Mouse (Mus musculus) midbrain, embryonic 16.5 days (tissue): ENCODE measurements around the gene Akt1s1. TPM values are rescaled to one million over a fixed set of nuclear protein-coding genes. Genes with fewer than 3 reads are reported as not detected.

Experiments used
- ATAC-seq: fragments of 200-750 bp; cut with Nextera tagmentation; 2 replicates; pipeline ENCODE4 v1.8.0; 2017; ENCODE audit warnings: moderate TSS enrichment
- H3K27ac ChIP-seq: fragments of 300-500 bp; sonication (generic); 2 replicates; pipeline ENCODE4 v1.5.1; 2014; ENCODE audit warnings: mild to moderate bottlenecking, low read length, mixed read lengths
- H3K27me3 ChIP-seq: fragments of 300-500 bp; sonication (generic); 2 replicates; pipeline ENCODE4 v1.6.1; 2014; ENCODE audit warnings: low read depth, low read length, mixed read lengths; ENCODE audit not compliant: control insufficient read depth, insufficient read depth
- H3K36me3 ChIP-seq: fragments of 300-500 bp; sonication (generic); 2 replicates; pipeline ENCODE4 v1.6.1; 2014; ENCODE audit warnings: mild to moderate bottlenecking, low read length, moderate library complexity, mixed read lengths; ENCODE audit not compliant: control insufficient read depth, insufficient read depth
- H3K4me1 ChIP-seq: fragments of 300-500 bp; sonication (generic); 2 replicates; pipeline ENCODE4 v1.6.1; 2014; ENCODE audit warnings: mild to moderate bottlenecking, low read length, mixed read lengths; ENCODE audit not compliant: control insufficient read depth, insufficient read depth
- H3K4me2 ChIP-seq: fragments of 300-500 bp; sonication (generic); 2 replicates; pipeline ENCODE4 v1.6.1; 2014; ENCODE audit warnings: mild to moderate bottlenecking, low read length, mixed read lengths
- H3K4me3 ChIP-seq: fragments of 300-500 bp; sonication (generic); 2 replicates; pipeline ENCODE4 v1.5.1; 2014; ENCODE audit warnings: low read depth, mild to moderate bottlenecking, low read length, moderate library complexity, mixed read lengths
- H3K9ac ChIP-seq: fragments of 300-500 bp; sonication (generic); 2 replicates; pipeline ENCODE4 v1.6.1; 2014; ENCODE audit warnings: low read depth, low read length, mixed read lengths
- H3K9me3 ChIP-seq: fragments of 300-500 bp; sonication (generic); replicated peaks from 2 replicates; pipeline ENCODE4 v1.6.1; 2014; ENCODE audit warnings: mild to moderate bottlenecking, low read length, mixed read lengths; ENCODE audit not compliant: control insufficient read depth, poor library complexity, severe bottlenecking
- WGBS: fragments of 180-500 bp; shearing (Covaris S2); extraction: QIAGEN DNeasy Blood & Tissue Kit; methylation state at CpG from one replicate; pipeline ENCODE4 v1.1.7; 2014; 5-methylcytosine and 5-hydroxymethylcytosine counted together
- polyA plus RNA-seq: library from polyadenylated mRNA; unstranded; fragments of >200 nt; fragmentation: Nextera tagmentation; extraction: Ambion mirVana; gene quantifications from 2 replicates; pipeline ENCODE4 v1.2.1, GENCODE M21; 2015

The Akt1s1 gene
- polyA plus RNA-seq, 1 experiment from 2014 or later: 83.2 TPM

- ATAC-seq: no peak
- H3K9me3 ChIP-seq: no peaks in the 10 kb centered on the region
- 91% methylated on average over 9 of the region's 9 CpGs for WGBS
Measured at GRCm38 (mm10) chr7:44836423-44837053, 12.3 kb upstream of the Akt1s1 start.

DNA sequence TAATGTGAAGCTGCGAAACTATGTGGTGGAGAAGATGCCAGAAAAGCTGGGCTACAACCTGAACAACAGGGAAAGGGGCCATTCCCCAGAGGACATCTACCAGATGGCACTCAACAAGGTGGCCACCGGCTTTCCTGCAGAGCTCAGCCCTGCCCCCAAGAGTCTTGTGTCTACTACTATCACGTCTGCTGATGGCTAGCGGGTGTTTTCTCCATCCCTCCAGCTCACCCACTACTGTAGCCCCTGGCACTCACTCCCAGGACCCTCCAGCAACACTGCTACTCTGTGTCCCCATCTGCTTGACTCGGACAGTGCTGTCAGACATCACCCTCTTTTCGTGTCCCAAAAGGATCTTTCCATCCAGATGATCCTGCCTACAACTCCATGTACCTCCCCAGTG is 10.7 kb upstream of the Akt1s1 start:
- Histone ChIP-seq H3K36me3 (peaks cover 18% of the 10 kb centered on the region), H3K27me3 (peaks cover 8% of the 10 kb centered on the region), H3K4me3 (no peak overlapping the region), H3K4me2 (no peak overlapping the region), H3K27ac (no peak overlapping the region), H3K9ac (no peak overlapping the region), H3K9me3 (no peaks in the 10 kb centered on the region), H3K4me1 (peaks cover 12% of the 10 kb centered on the region)
- WGBS: 81% methylated on average over 6 of the region's 6 CpGs
- no peak for ATAC-seq

More at GRCm38 (mm10) chr7:44836423-44837053, 12.3 kb upstream of the Akt1s1 start:
- H3K9ac ChIP-seq: no peak overlapping the region
- peaks cover 13% of the 10 kb centered on the region; the same call in 1 of the 2 replicates for H3K36me3 ChIP-seq
- no peak overlapping the region for H3K27ac ChIP-seq
- H3K4me2 ChIP-seq: no peak overlapping the region
- H3K4me1 ChIP-seq: peaks cover 12% of the 10 kb centered on the region
- H3K27me3 ChIP-seq: peaks cover 8% of the 10 kb centered on the region
- H3K4me3 ChIP-seq: no peak overlapping the region

DNA sequence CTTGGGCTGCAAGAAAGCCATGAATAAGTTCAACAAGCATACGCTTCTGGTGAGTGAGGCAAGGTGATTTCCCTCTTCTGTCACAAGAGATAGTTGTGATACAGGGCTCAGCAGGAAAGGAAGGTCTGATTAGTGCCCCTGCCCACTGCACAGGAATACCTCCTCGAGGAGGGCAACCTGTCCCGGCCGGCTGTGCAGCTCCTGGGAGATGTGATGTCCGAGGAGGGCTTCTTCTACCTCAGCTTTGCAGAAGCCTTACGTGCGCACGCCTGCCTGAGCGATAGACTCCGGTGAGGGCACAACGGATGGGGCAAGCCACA is 9.7 kb upstream of the Akt1s1 start:
- Histone ChIP-seq H3K4me2 (peak overlapping the region; percentile 64), H3K9me3 (no peaks in the 10 kb centered on the region), H3K27me3 (peaks cover 8% of the 10 kb centered on the region), H3K4me1 (peaks cover 12% of the 10 kb centered on the region), H3K4me3 (peak overlapping the region; percentile 25), H3K36me3 (peaks cover 27% of the 10 kb centered on the region), H3K27ac (no peak overlapping the region), H3K9ac (peak overlapping the region; percentile 58)
- no peak; the same call in 1 of the 2 replicates for ATAC-seq
- 29% methylated on average over 11 of the region's 11 CpGs for WGBS

DNA sequence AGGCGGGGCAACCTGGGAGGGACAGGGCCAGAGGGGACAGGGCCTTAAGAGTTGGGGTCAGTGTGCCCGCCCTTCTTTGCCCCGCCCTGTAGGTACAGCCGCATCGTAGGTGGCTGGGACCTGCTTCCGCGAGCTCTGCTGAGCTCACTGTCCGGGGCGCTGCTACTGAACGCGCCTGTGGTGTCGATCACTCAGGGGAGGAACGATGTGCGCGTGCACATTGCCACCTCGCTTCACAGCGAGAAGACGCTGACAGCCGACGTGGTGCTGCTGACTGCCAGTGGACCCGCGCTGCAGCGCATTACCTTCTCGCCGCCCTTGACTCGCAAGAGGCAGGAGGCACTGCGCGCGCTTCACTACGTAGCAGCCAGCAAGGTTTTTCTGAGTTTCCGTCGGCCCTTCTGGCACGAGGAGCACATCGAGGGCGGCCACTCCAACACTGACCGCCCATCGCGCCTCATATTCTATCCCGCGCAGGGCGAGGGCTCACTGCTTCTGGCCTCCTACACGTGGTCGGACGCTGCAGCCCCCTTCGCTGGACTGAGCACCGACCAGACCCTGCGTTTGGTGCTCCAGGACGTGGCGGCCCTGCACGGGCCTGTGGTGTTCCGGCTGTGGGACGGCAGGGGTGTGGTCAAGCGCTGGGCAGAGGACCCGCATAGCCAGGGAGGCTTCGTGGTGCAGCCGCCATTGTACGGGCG is 9.2 kb upstream of the Akt1s1 start:
- Histone ChIP-seq H3K27me3 (peaks cover 8% of the 10 kb centered on the region), H3K4me2 (peak overlapping the region; percentile 64), H3K27ac (no peak overlapping the region), H3K4me3 (peak overlapping the region; percentile 25), H3K4me1 (peaks cover 12% of the 10 kb centered on the region), H3K36me3 (peaks cover 32% of the 10 kb centered on the region), H3K9me3 (no peaks in the 10 kb centered on the region), H3K9ac (peak overlapping the region; percentile 58)
- 3% methylated on average over 58 of the region's 58 CpGs for WGBS
- ATAC-seq: peak; percentile 56

- Histone ChIP-seq H3K27ac (no peak overlapping the region), H3K9ac (0 out of 2 replicates have a peak overlapping the region, but pooled peaks have one; percentile 20), H3K4me2 (peak overlapping the region; percentile 64), H3K27me3 (peaks cover 8% of the 10 kb centered on the region), H3K4me3 (no peak overlapping the region), H3K36me3 (peaks cover 40% of the 10 kb centered on the region), H3K9me3 (no peaks in the 10 kb centered on the region), H3K4me1 (peaks cover 12% of the 10 kb centered on the region)
- ATAC-seq: no peak
- WGBS: 52% methylated on average over 14 of the region's 14 CpGs
Measured at GRCm38 (mm10) chr7:44840426-44840825, 8.4 kb upstream of the Akt1s1 start.

- Histone ChIP-seq H3K4me2 (no peak overlapping the region), H3K27ac (no peak overlapping the region), H3K4me3 (no peak overlapping the region), H3K4me1 (peaks cover 12% of the 10 kb centered on the region), H3K36me3 (peaks cover 49% of the 10 kb centered on the region), H3K27me3 (peaks cover 8% of the 10 kb centered on the region), H3K9ac (no peak overlapping the region), H3K9me3 (no peaks in the 10 kb centered on the region)
- no peak for ATAC-seq
- WGBS: 96% methylated on average over 8 of the region's 8 CpGs
Measured at GRCm38 (mm10) chr7:44841825-44842463, 6.8 kb upstream of the Akt1s1 start.

DNA sequence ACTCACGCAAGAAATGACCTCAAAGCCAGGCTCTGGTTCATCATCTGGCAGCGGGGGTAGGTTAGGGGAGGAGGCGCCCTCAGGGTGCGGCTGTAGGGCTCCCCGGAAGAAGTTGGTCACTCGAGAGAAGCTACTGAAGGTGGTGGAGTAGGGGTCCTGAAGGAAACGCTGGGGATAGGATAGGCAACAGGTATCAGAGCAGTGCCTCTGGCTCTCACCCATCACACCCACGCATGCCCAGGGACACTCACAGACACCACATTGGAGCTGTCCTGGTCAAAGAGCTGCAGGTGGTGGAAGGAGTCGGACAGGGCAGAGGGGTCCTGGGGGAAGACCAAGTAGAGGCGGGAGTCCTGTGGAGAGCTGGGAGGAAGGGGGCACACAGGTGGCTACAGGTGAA is 3.8 kb upstream of the Akt1s1 start:
- WGBS: 92% methylated on average over 10 of the region's 10 CpGs

DNA sequence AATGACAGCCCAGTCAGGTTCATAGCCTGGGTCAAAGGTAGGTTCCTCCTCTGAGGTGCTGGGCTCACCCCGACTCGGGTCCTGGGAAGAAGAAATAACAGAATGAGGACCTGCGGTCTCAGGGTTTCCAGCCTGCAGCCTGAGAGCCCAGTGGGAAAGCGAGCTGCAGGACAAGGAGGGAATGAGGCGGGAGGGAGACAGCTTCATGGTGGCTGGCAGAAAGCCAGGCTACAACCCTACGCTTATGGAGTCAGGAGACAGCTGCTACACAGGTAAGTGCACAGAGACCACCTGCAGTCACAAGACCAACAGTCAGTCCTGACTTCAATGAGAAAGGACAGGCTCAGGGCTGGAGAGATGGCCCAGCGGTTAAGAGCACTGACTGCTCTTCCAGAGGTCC is 2.0 kb upstream of the Akt1s1 start:
- Histone ChIP-seq H3K9ac (no peak overlapping the region), H3K4me2 (no peak overlapping the region), H3K27ac (no peak overlapping the region), H3K4me1 (peaks cover 20% of the 10 kb centered on the region), H3K9me3 (no peaks in the 10 kb centered on the region), H3K4me3 (no peak overlapping the region), H3K27me3 (no peaks in the 10 kb centered on the region; the same call in 1 of the 2 replicates), H3K36me3 (peaks cover 39% of the 10 kb centered on the region)
- WGBS: 96% methylated on average over 7 of the region's 7 CpGs
- ATAC-seq: no peak

More for the DNA sequence above, 3.8 kb upstream of the Akt1s1 start:
- Histone ChIP-seq H3K36me3 (peaks cover 49% of the 10 kb centered on the region), H3K4me2 (no peak overlapping the region), H3K9me3 (no peaks in the 10 kb centered on the region), H3K27ac (no peak overlapping the region), H3K4me1 (peaks cover 13% of the 10 kb centered on the region), H3K9ac (no peak overlapping the region), H3K27me3 (peaks cover 8% of the 10 kb centered on the region), H3K4me3 (no peak overlapping the region)
- ATAC-seq: no peak

GRCm38 (mm10) chr7:44847772-44848171 is 1.0 kb upstream of the Akt1s1 start:
- H3K27me3 ChIP-seq: no peaks in the 10 kb centered on the region
- peaks cover 20% of the 10 kb centered on the region for H3K4me1 ChIP-seq
- H3K27ac ChIP-seq: no peak overlapping the region; the same call in 1 of the 2 replicates
- peaks cover 36% of the 10 kb centered on the region for H3K36me3 ChIP-seq
- peak overlapping the region; percentile 56 for H3K9ac ChIP-seq
- H3K9me3 ChIP-seq: no peaks in the 10 kb centered on the region
- peak overlapping the region; percentile 67 for H3K4me2 ChIP-seq
- 83% methylated on average over 5 of the region's 5 CpGs for WGBS
- peak overlapping the region; percentile 57 for H3K4me3 ChIP-seq
- no peak for ATAC-seq
